Mouse (Mus musculus) right cerebral cortex, adult 2 months (tissue): ENCODE measurements at regions not wholly inside any gene's neighbourhood (a gene's known extent, or its start where the extent isn't known, plus 50 kb on each side); places are given as distances from the start of the nearest gene placed in this dataset.
"Not testable (repeated sequence)": the region's sequence is repeated elsewhere in the genome, so short reads cannot be mapped to it uniquely, and the experiment has no call there.

ENCODE experiments used
- DNase-seq, 2 experiments: peaks; one replicate each; pipeline ENCODE4 v3.0.0; 2021 to 2022; ENCODE audit warnings: low spot score in 2 of 2

DNA sequence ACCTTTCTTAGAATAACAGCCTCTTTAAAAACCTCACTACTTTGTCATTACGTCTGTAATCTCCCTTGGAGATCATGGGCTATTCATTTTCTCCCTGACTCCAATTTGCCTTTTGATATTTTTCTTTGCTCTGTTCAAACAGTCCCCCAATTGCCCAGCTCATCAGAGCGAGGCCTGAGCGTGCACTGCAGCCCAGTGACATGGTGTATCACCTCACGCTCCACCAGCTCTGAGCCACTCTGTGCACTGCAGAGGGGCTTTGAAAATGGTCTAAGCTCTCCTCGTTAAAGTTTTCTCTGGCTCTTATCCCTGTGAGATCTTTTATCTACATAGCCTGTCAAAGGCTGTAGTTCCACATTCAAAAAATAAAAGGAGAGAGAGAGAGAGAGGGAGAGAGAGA, 152.1 kb downstream of the Srek1 start:
- DNase-seq, result no peak

GRCm38 (mm10) chr13:103620958-103621357, 153.4 kb downstream of the Srek1 start:
- not testable (repeated sequence) for DNase-seq

GRCm38 (mm10) chr13:103613333-103613725, 161.1 kb downstream of the Srek1 start:
- no peak for DNase-seq

DNA sequence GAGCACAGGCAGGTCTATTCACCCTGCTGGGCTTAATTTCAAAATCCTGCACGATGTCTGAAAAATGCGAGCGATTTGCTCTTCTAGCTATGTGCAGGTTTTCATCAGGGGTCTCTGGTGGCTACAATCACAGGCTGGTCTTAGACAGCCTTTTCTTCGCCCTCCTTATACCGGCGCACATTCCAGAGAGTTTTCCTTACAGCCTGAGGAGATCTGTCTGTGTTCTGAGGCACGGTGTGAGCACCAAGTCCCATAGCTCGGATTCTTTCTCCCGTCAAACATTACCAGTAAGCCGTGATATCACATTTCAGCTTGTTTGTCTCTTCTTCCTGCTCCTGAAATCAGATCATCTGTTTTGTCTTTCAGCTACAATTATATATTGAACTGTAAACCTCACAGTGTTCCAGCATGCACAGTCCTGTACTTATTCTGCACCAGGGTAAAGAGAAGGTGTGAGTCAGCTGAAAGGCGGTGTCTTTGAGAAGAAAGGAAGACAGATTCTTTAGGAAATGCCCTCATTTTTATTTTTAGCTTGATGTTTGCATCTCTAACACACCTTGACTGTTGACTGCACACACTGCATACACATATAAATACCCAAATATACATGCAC, 161.6 kb downstream of the Srek1 start:
- DNase-seq, result peak in 1 of 2 experiments; percentile 5

GRCm38 (mm10) chr13:103602302-103602701, 172.1 kb downstream of the Srek1 start:
- DNase-seq, result peak in 1 of 2 experiments; percentile 9

DNA sequence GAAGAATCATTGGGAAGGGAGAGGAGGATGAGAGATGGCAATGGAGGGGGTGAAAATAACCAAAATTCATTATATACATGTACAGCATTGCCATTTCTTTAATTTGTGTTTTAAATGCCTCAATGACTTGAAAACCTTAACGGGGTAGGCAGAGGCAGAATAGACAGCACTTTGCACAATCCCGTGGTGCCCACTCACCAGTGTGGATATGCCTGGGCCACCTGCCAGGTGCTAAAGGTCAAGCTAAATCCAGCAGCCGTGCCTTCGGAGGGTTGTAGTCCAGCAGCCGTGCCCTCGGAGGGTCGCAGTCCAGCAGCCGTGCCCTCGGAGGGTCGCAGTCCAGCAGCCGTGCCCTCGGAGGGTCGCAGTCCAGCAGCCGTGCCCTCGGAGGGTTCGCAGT, 182.0 kb downstream of the Srek1 start:
- DNase-seq, result no peak

DNA sequence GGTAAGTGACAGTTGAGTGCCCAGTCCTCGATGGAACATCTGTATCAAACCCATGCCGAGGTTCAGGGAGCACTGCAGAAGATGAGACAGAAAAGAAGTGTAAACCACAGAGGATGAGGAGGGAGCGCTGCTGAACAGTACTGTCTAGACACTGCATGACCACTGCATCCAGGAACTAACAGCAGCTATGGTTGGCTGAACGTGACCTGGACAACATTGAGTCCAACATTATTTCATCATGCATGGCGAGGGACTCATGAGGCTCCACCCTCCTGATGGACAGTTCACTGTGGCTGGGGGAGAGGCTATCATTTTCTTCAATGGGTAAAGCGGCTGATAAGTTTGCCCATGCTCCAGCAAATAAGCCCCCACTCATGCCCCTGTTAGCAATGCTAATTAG, 182.5 kb downstream of the Srek1 start:
- no peak for DNase-seq

DNA sequence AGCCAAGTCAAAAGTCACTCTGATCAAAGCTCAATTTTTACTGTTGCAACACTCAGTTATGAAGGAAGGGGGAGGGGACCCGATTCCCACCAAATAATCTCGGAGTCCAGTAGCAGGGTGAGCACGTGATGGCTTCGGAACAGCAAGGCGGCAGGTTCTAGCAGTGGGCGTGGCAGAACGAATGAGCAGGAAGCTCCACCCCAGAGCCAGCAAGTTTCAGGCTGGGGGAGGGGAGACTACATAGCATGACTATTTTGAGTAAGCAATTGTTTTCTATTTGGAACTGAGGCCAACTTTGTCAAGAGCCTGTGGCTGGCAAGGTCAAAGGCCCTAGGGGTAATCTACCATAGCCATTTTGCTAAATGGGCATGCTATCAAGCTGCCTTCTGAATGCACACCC, 183.0 kb downstream of the Srek1 start:
- DNase-seq, result not testable (repeated sequence)

DNA sequence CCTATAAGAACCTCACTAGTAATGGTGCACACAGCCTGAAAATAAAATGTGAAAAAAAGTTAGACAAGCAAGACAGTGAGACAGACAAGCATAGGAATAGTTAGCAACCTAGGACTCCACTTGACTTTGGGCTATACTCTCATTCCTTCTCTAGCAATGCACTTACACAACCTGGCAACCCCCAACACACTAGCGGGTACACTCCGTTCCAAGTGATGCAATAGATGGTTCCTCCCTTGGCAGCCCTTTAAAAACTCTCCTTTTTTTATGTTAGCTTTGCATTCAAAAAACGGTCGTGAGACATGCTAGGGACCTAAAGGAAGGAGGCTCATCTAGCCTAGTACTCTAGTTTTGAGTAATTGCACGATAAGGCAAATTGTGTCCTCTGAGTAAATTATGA, 184.8 kb downstream of the Srek1 start:
- DNase-seq, result no peak

GRCm38 (mm10) chr13:103576856-103577255, 197.6 kb downstream of the Srek1 start:
- DNase-seq, result no peak

DNA sequence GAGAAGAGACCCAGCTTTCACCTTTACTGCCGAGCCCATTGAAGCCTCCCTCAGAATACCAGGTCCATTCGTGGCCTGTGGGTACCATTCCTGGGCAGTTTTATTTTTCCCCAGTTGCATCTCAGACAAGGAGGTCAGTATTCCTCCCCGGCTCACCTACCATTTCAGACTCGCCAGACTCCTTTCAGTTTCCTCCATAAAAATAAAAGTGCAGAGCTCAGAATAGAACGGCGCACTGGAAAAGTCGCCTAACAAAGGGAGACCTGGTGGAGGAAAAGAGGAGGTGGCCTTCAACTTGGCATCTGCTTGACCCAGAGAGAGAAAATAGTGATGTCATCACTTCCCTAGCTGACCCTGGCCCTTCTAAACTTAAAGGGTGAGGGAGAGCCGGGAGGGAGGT, 209.7 kb downstream of the Srek1 start:
- no peak for DNase-seq

- DNase-seq, result no peak
Observed at GRCm38 (mm10) chr13:103561795-103562705, 212.4 kb downstream of the Srek1 start.

- DNase-seq, result no peak
Observed at GRCm38 (mm10) chr13:103558915-103559314, 215.5 kb downstream of the Srek1 start.

DNA sequence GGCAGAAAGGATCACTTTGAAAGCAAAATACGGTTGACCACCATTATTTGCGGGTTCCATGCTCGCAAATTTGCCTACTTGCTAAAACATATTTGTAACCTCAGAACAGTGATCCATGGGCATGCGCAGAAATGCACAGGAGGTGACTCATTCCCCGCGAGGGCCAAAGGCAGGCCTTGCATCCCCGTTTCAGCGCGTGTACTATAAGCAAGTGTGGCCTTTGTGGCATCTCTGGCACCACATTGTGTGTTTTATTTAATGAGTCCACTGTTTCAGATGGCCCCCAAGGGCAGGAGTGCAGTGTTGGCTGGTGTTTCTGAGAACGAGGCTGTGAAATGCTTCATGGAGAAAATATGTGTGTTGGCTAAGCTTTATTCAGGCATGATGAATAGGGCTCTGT, 205.3 kb upstream of the Mast4 start:
- DNase-seq, result no peak

DNA sequence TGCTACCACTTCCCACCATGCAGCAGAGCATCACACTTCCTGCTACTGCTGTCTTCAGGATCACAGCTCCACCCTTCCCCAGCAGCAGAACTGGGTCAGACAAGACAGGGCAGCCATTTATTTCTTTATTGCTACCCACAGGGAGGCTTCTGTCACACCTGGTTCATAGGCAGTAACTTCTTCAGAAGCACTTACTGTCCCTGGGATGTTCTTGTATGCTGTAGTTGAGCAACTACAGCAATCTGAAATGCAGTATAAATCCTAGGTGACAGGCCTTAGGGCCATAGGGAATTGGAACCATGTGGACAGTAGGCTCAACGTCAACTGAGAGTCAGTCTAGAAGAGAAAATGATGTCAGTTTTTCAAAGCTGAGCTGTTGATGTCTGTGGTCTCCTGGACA, 179.5 kb upstream of the Mast4 start:
- no peak for DNase-seq

- DNase-seq, result no peak
Observed at GRCm38 (mm10) chr13:103512476-103512875, 178.2 kb upstream of the Mast4 start.

DNA sequence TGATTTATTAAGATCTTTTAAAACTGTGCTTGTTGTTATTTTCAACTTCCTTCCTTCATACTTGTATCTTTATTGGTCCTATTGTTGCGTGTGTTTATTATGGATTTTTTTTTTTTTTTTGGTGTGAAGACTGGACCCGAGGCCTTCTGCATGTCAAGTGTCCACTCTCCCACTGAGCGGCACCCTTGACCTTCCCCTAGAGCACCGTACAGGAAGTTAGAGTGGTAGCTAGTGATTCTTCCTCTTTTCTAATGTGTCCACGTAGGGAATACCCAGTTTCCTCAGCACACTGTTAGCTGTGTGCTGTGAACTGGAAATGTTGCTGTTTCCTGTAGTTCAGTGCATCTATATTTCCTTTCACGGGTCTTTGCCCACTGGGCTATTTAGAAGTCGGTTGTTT, 170.7 kb upstream of the Mast4 start:
- DNase-seq, result no peak

DNA sequence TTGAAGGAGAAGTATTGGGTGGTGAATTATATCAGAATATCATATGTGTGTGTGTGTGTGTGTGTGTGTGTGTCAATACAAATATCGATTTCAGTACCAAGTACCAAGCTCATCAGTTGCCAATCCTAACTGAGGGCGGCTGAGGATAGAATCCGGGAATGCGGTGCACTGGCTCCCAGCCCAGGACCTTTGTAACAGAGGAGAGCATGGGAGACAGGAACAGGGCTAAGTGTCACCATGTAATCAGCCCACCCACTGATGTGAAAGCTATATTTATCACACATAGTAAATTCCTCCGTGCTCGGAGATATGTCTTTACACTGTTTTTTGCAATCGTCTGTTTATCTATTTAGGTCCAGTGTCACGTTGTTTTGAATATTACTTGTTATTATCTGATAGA, 165.1 kb upstream of the Mast4 start:
- no peak for DNase-seq

DNA sequence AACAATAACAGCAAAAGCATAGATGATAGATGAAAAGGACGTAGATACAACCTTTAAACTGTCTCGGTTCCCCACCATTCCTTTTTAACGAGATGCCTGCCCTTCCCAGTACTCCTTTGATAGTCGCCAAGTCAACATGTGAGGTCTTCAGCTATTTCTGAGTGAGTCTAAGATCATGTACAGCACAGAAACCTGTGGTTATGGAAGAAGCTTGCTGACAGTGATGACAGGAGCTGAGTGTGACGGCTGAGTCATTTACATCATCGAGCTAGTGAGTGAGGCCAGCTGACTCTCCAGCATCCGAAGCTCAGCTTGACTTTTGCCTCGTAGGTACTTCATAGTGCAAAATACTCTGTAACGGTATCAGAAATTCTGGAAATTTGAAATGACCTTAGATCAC, 160.1 kb upstream of the Mast4 start:
- DNase-seq, result no peak

DNA sequence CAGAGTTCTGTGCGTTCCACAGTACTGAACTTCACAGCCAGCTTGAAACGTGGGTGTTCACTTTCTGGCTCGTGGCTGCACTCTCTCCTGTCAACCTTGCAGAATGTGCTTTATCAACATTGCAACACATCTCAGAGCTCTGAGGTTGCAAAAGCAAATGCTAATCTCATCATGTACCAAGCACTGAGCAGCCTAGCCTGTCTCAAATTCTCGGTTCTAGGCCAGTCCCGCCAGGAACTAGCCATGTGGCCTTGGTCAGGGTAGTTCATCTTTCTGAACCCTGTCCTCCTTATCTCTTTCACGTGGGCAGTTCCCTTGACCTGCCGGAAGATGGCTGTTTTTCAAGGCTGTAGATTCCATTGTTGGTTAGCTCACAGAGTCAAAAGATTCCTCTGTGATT, 159.3 kb upstream of the Mast4 start:
- no peak for DNase-seq

GRCm38 (mm10) chr13:103490049-103490448, 155.8 kb upstream of the Mast4 start:
- DNase-seq, result no peak

DNA sequence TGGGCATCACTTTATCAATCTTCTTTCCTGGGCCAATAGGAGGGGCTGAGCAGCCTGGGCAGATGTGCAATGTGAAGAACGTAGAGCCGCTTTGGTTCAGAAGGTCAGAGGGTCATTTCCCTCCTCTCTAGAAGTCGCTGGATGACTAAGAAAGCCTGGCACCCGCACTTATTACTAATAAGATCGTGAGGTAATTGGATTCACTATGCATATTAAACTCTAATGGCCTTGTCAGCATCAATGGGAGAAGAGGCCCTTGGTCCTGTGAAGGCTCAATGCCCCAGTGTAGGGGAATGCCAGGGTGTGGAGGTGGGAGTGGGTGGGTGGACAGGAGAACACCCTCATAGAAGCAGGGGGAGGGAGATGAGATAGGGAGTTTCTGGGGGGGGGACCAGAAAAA, 149.8 kb upstream of the Mast4 start:
- DNase-seq, result no peak

DNA sequence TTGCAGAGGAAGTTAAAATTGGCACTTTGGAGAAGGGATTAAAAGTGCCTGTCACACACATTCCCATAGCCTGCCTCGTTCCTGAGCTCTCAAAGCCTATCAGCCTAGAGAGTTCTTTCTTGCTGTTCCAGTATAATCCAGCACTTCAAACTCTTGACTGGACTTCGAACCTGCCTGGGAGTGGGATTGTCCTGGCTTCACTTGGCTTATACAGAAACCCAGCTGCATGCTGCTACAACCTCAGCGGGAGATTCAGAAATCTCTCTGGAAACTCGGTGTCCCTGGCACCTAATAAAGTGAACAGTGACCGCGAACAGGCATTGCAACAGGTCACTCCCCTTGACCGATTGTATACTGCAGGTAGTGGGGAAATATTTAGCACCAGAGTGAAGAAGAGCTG, 149.1 kb upstream of the Mast4 start:
- DNase-seq, result no peak
